Comparison of ENCODE assay signal across 19 mouse cellular contexts in the genomic region with DNA sequence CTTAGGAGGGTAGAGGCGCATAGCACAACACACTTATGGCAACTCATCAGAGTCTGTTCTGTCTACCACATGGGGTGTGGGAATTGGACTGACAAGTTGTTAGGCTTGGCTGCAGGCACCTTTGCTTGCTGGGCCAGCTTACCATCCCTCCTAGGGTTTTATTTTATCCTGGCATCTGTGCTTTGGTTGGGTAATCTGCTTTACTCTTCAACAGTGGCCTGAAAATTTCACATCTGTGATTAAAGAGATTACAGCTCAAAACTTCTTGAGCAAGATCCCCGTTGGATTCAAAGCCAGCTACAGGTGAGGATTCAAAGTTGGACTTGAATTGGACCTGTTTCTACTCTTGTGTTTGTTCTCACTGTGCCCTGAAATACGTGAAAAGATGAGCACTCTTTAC.
"Had no signal": no experiment of that assay in that cellular context is flagged by ENCODE, and none has a peak within 500 bp of the region (broad histone marks: within the 10 kb centered on the region; RNA-seq: fewer than 3 reads in every experiment).

No protein-coding gene starts in this region.

- H3K27me3 ChIP-seq: heart, embryonic 12.5 days; kidney, embryonic 15.5 days; limb, embryonic 13.5 days; limb, embryonic 15.5 days; liver, embryonic 12.5 days had no signal

- H3K4me3 ChIP-seq: heart, adult 2 months; heart, embryonic 12.5 days; kidney, embryonic 15.5 days; limb, embryonic 13.5 days; limb, embryonic 15.5 days; liver, embryonic 12.5 days had no signal

- H3K9me3 ChIP-seq: heart, embryonic 12.5 days; kidney, embryonic 15.5 days; limb, embryonic 13.5 days; limb, embryonic 15.5 days; liver, embryonic 12.5 days had no signal

- DNase-seq: gastrocnemius, postnatal 14 days; gastrocnemius, postnatal 36 days; heart, adult 2 months; heart, postnatal 14 days; heart, postnatal 36 days; kidney, adult 11 months; kidney, adult 2 months; kidney, adult 9 months; kidney, postnatal 14 days; kidney, postnatal 36 days; layer of hippocampus, adult 9-11 months; layer of hippocampus, postnatal 36 days had no signal

- H3K4me1 ChIP-seq: heart, embryonic 12.5 days; kidney, embryonic 15.5 days; limb, embryonic 13.5 days; limb, embryonic 15.5 days; liver, embryonic 12.5 days had no signal

- H3K9ac ChIP-seq: heart, embryonic 12.5 days; kidney, embryonic 15.5 days; limb, embryonic 13.5 days; limb, embryonic 15.5 days; liver, embryonic 12.5 days; liver, embryonic 14.5 days had no signal

- H3K27ac ChIP-seq: heart, adult 2 months; kidney, embryonic 15.5 days; kidney, postnatal 0 days; limb, embryonic 13.5 days; limb, embryonic 15.5 days; liver, embryonic 12.5 days; liver, embryonic 14.5 days had no signal

- H3K36me3 ChIP-seq: heart, embryonic 12.5 days; kidney, embryonic 15.5 days; limb, embryonic 13.5 days; limb, embryonic 15.5 days; liver, embryonic 12.5 days had no signal
